Mouse (Mus musculus) limb, embryonic 10.5 days (tissue): ENCODE measurements at regions not wholly inside any gene's neighbourhood (a gene's known extent, or its start where the extent isn't known, plus 50 kb on each side); places are given as distances from the start of the nearest gene placed in this dataset.

ENCODE experiments used
- DNase-seq: peaks from one replicate; pipeline ENCODE4 v3.0.0-alpha.2; 2017; ENCODE audit warnings: low spot score
- H3K27ac ChIP-seq: fragments of 300-500 bp; sonication (generic); 2 replicates; pipeline ENCODE4 v1.5.1; 2016; ENCODE audit warnings: mild to moderate bottlenecking
- H3K27me3 ChIP-seq: fragments of 300-500 bp; sonication (generic); 2 replicates; pipeline ENCODE4 v1.6.1; 2016; ENCODE audit warnings: low read depth, mild to moderate bottlenecking; ENCODE audit not compliant: poor library complexity, severe bottlenecking
- H3K36me3 ChIP-seq: fragments of 300-500 bp; sonication (generic); 2 replicates; pipeline ENCODE4 v1.6.1; 2016; ENCODE audit warnings: mild to moderate bottlenecking, moderate library complexity
- H3K4me1 ChIP-seq: fragments of 300-500 bp; sonication (generic); 2 replicates; pipeline ENCODE4 v1.6.1; 2016
- H3K4me3 ChIP-seq: fragments of 300-500 bp; sonication (generic); 2 replicates; pipeline ENCODE4 v1.5.1; 2016; ENCODE audit warnings: mild to moderate bottlenecking, moderate library complexity
- H3K9me3 ChIP-seq: fragments of 300-500 bp; sonication (generic); replicated peaks from 2 replicates; pipeline ENCODE4 v1.6.1; 2016; ENCODE audit warnings: mild to moderate bottlenecking
- WGBS: fragments of 180-500 bp; shearing (Covaris S2); methylation state at CpG from one replicate; pipeline ENCODE4 v1.1.7; 2016; 5-methylcytosine and 5-hydroxymethylcytosine counted together

GRCm38 (mm10) chr8:78027371-78027770 lies 185.7 kb upstream of the Ttc29 start:
- Histone ChIP-seq H3K4me1 (peaks cover 12% of the 10 kb centered on the region; the same call in 1 of the 2 replicates), H3K4me3 (no peak overlapping the region), H3K27ac (no peak overlapping the region), H3K27me3 (no peaks in the 10 kb centered on the region), H3K9me3 (no peaks in the 10 kb centered on the region), H3K36me3 (no peaks in the 10 kb centered on the region)
- WGBS: 80% methylated on average over 2 of the region's 2 CpGs
- DNase-seq: no peak

GRCm38 (mm10) chr8:78028928-78029327 lies 184.2 kb upstream of the Ttc29 start:
- no peak overlapping the region for H3K27ac ChIP-seq
- H3K9me3 ChIP-seq: no peaks in the 10 kb centered on the region
- no peak overlapping the region for H3K4me3 ChIP-seq
- H3K4me1 ChIP-seq: peaks cover 2% of the 10 kb centered on the region; the same call in 1 of the 2 replicates
- no peak for DNase-seq
- H3K27me3 ChIP-seq: no peaks in the 10 kb centered on the region
- no peaks in the 10 kb centered on the region for H3K36me3 ChIP-seq
- 89% methylated on average over 1 of the region's 1 CpGs for WGBS

GRCm38 (mm10) chr8:78031811-78032210 lies 181.3 kb upstream of the Ttc29 start:
- no peaks in the 10 kb centered on the region for H3K4me1 ChIP-seq
- H3K36me3 ChIP-seq: no peaks in the 10 kb centered on the region
- H3K27me3 ChIP-seq: no peaks in the 10 kb centered on the region
- H3K27ac ChIP-seq: no peak overlapping the region
- H3K9me3 ChIP-seq: no peaks in the 10 kb centered on the region
- no peak overlapping the region for H3K4me3 ChIP-seq
- no peak for DNase-seq
- WGBS: 88% methylated on average over 4 of the region's 4 CpGs

DNA sequence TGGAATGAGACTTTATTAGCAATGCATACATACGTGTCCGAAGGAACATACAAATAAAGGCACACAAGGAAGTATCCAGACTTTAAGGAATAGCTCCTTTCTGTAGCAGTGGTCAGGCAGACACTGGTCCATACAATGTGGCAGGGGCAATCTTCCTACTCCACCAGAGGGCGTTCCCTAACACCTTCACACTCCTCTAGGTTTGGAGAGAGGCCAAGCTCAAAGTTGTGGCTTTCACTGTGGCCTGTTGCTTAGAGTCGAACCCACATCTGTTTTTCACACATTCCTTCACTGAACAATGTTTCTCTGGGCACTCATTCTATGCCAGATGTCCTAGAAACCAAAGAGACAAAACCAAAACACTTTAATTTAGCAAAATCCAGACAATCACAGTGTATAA lies 178.4 kb upstream of the Ttc29 start:
- Histone ChIP-seq H3K27ac (no peak overlapping the region), H3K9me3 (no peaks in the 10 kb centered on the region), H3K4me1 (peaks cover 11% of the 10 kb centered on the region; the same call in 1 of the 2 replicates), H3K4me3 (no peak overlapping the region), H3K27me3 (no peaks in the 10 kb centered on the region), H3K36me3 (no peaks in the 10 kb centered on the region)
- WGBS: 87% methylated on average over 4 of the region's 4 CpGs
- DNase-seq: no peak

GRCm38 (mm10) chr8:78037218-78037617 lies 175.9 kb upstream of the Ttc29 start:
- H3K27me3 ChIP-seq: no peaks in the 10 kb centered on the region
- peaks cover 11% of the 10 kb centered on the region; the same call in 1 of the 2 replicates for H3K4me1 ChIP-seq
- H3K36me3 ChIP-seq: no peaks in the 10 kb centered on the region
- DNase-seq: no peak
- no peak overlapping the region for H3K27ac ChIP-seq
- WGBS: 35% methylated on average over 1 of the region's 1 CpGs
- H3K9me3 ChIP-seq: no peaks in the 10 kb centered on the region
- no peak overlapping the region for H3K4me3 ChIP-seq

DNA sequence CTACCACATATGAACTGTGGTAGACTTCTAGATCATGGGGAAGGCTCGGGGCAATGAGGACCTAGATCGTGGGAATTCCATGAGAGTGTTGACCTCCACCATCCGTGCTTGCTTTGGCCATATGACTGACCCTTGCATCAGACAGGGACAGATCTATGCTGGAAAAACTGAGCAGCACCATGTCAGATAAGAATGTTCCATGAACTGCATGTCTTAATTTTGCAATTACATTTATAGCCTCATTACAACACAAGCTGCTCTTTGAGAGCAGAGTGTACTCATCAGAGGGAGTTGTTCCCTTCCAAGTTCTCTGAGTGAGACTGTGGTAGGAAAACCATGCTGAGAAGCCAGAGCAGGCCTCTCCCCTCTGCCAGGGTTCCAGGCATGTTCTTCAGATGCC lies 166.4 kb upstream of the Ttc29 start:
- no peaks in the 10 kb centered on the region for H3K36me3 ChIP-seq
- no peak for DNase-seq
- no peaks in the 10 kb centered on the region for H3K4me1 ChIP-seq
- H3K4me3 ChIP-seq: no peak overlapping the region
- no peaks in the 10 kb centered on the region for H3K9me3 ChIP-seq
- H3K27me3 ChIP-seq: no peaks in the 10 kb centered on the region
- H3K27ac ChIP-seq: no peak overlapping the region
- 96% methylated on average over 3 of the region's 3 CpGs for WGBS

- Histone ChIP-seq H3K4me3 (no peak overlapping the region), H3K9me3 (no peaks in the 10 kb centered on the region), H3K36me3 (no peaks in the 10 kb centered on the region), H3K27me3 (no peaks in the 10 kb centered on the region), H3K27ac (no peak overlapping the region), H3K4me1 (peaks cover 12% of the 10 kb centered on the region)
- WGBS: 83% methylated on average over 3 of the region's 3 CpGs
- no peak for DNase-seq
Observed at GRCm38 (mm10) chr8:78050768-78051167, 162.3 kb upstream of the Ttc29 start.

- H3K27ac ChIP-seq: no peak overlapping the region
- H3K4me3 ChIP-seq: no peak overlapping the region
- DNase-seq: peak; percentile 48
- peaks cover 12% of the 10 kb centered on the region for H3K4me1 ChIP-seq
- H3K36me3 ChIP-seq: no peaks in the 10 kb centered on the region
- H3K27me3 ChIP-seq: no peaks in the 10 kb centered on the region
- 21% methylated on average over 5 of the region's 5 CpGs for WGBS
- no peaks in the 10 kb centered on the region for H3K9me3 ChIP-seq
Observed at GRCm38 (mm10) chr8:78054435-78054834, 158.7 kb upstream of the Ttc29 start.

GRCm38 (mm10) chr8:78054920-78055319 lies 158.2 kb upstream of the Ttc29 start:
- WGBS: 14% methylated on average over 8 of the region's 8 CpGs
- Histone ChIP-seq H3K4me3 (no peak overlapping the region), H3K9me3 (no peaks in the 10 kb centered on the region)

DNA sequence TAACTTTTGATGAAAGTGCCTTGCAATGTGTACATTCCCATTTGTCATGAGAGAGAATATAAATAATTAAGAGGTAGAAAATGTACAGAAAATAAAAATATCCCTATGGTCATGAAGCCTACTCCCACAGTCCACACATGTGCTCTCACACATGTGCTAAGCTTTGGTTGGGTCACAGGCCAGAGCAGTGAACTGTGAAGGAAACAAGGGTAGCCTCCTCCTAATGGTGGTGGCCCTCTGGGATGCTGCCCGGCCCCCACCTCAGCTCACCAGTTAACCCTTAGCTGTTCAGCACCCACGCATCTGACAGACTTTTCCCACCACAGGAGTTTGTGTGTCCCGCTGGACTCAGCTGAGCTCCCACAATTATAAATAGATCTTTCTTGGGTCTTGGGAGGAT lies 157.6 kb upstream of the Ttc29 start:
- Histone ChIP-seq H3K4me1 (peaks cover 12% of the 10 kb centered on the region), H3K4me3 (no peak overlapping the region), H3K9me3 (no peaks in the 10 kb centered on the region), H3K27me3 (no peaks in the 10 kb centered on the region), H3K27ac (no peak overlapping the region), H3K36me3 (no peaks in the 10 kb centered on the region)
- no peak for DNase-seq
- WGBS: 64% methylated on average over 3 of the region's 3 CpGs

More at GRCm38 (mm10) chr8:78054920-78055319, 158.2 kb upstream of the Ttc29 start:
- no peaks in the 10 kb centered on the region for H3K36me3 ChIP-seq
- H3K27me3 ChIP-seq: no peaks in the 10 kb centered on the region
- peaks cover 12% of the 10 kb centered on the region for H3K4me1 ChIP-seq
- no peak for DNase-seq
- no peak overlapping the region for H3K27ac ChIP-seq

- Histone ChIP-seq H3K9me3 (no peaks in the 10 kb centered on the region), H3K4me3 (no peak overlapping the region), H3K36me3 (no peaks in the 10 kb centered on the region), H3K27me3 (no peaks in the 10 kb centered on the region), H3K4me1 (peaks cover 14% of the 10 kb centered on the region), H3K27ac (no peak overlapping the region)
- 90% methylated on average over 4 of the region's 4 CpGs for WGBS
- DNase-seq: no peak
Observed at GRCm38 (mm10) chr8:78057357-78057756, 155.7 kb upstream of the Ttc29 start.

DNA sequence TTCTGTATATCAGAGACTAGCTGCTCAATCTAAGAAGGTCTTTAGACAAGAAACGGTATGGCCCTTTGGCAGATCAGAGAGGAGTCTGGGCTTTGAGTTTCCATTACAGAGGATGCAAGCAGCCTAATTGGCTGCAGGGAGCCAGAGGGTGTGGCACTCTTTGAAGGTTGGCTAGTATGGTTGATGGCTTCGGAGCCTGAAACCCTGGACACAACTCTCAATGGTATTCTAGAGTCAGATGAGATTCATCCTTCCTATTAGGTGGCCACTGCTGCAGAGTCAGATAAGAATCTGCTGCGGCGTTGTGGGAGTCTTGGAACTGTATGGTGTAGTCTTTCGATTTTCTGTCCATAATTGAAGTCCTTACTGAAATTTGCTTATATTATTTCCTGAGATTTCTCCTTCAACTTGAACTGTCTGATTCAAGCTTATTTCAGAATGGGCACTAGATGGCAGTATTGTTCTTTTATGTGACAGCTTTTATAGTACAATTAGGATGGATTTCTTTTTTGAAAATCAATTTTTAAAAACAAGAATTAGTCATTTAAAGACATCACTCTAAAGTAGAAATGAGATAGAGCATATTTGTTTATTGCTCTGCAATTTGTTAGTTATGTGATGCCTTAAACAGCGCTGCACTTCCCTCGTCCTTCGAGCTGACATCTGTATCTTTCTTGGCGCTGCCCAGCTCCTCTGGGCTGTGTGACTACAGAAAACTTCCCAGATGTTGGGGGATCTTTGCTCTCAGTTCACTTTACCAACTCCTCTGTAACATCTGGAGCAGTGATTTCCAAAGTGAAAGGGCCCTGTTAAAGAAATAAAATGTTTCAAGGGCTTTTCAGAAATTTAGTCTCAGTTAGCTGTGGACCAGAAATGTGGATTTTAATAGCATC lies 151.0 kb upstream of the Ttc29 start:
- Histone ChIP-seq H3K27ac (no peak overlapping the region), H3K36me3 (no peaks in the 10 kb centered on the region), H3K4me3 (no peak overlapping the region), H3K4me1 (peaks cover 17% of the 10 kb centered on the region; the same call in 1 of the 2 replicates), H3K9me3 (no peaks in the 10 kb centered on the region), H3K27me3 (peaks cover 18% of the 10 kb centered on the region)
- DNase-seq: no peak
- WGBS: 55% methylated on average over 9 of the region's 9 CpGs

DNA sequence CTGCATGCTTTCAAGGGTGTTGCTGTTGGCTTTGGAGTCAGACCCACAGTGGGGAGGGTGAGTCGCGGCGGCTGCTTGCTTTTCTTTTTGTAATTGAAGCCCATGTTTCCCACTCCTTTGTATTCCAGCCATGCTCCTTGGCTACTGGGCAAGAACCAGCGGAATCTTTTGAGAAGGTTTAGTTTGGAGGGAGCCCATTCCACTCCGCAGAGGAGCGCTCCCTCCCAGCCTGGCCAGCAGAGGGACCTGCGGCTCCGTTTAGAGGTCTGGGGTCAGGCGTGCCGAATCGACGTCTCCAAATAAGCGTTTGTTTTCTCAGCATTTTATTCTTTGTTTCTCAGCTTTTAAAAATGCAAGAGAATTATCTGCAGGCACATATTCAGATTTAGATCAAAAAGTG lies 149.6 kb upstream of the Ttc29 start:
- no peaks in the 10 kb centered on the region for H3K9me3 ChIP-seq
- 6% methylated on average over 13 of the region's 13 CpGs for WGBS
- peak overlapping the region; percentile 44 for H3K4me3 ChIP-seq

More for the DNA sequence above, 149.6 kb upstream of the Ttc29 start:
- no peaks in the 10 kb centered on the region for H3K36me3 ChIP-seq
- H3K27ac ChIP-seq: peak overlapping the region; percentile 19; the same call in 1 of the 2 replicates
- peaks cover 31% of the 10 kb centered on the region for H3K27me3 ChIP-seq
- H3K4me1 ChIP-seq: peaks cover 26% of the 10 kb centered on the region; the same call in 1 of the 2 replicates
- DNase-seq: peak; percentile 77
